Mouse (Mus musculus): ENCODE measurements around the gene Cse1l. TPM values are rescaled to one million over a fixed set of nuclear protein-coding genes. Genes with fewer than 3 reads are reported as not detected.

Gene Cse1l
- total RNA-seq (2023) = 10 to 100 TPM; 57.4 to 64.4 TPM

GRCm38 (mm10) chr2:166905711-166906522 is at the start of gene Cse1l:
Cse1l (plus strand) TSS chr2:166906040.

Other genes with a start within 250 kb of the Cse1l start
- 100 to 1,000 TPM; 207 to 208 TPM for gene Prex1, start 192.2 kb upstream of the Cse1l start, total RNA-seq (2023)
- gene Trp53rkb, start 113.5 kb upstream of the Cse1l start, total RNA-seq (2023) = 10 to 100 TPM; 10.5 to 12.6 TPM
- 10 to 100 TPM; 36.2 to 45.8 TPM for gene Arfgef2, start 100.5 kb upstream of the Cse1l start, total RNA-seq (2023)
- gene Stau1, start 90.3 kb downstream of the Cse1l start, total RNA-seq (2023) = 10 to 100 TPM; 59.0 to 64.2 TPM
- gene Ddx27, start 109.2 kb downstream of the Cse1l start, total RNA-seq (2023) = 100 to 1,000 TPM; 119 to 128 TPM
- 10 to 100 TPM; 72.9 to 78.4 TPM for gene Znfx1, start 157.0 kb downstream of the Cse1l start, total RNA-seq (2023)

All from T-cell, adult 66 days (primary cell).